Mouse (Mus musculus): ENCODE data around the gene Coro1b. TPM values are rescaled to one million over a fixed set of nuclear protein-coding genes. Genes with fewer than 3 reads are reported as not detected.
"Not testable (repeated sequence)": the region's sequence is repeated elsewhere in the genome, so short reads cannot be mapped to it uniquely, and the experiment has no call there.

Coro1b gene
- polyA plus RNA-seq, 1 experiment from 2014 or later, result 148 TPM

DNA sequence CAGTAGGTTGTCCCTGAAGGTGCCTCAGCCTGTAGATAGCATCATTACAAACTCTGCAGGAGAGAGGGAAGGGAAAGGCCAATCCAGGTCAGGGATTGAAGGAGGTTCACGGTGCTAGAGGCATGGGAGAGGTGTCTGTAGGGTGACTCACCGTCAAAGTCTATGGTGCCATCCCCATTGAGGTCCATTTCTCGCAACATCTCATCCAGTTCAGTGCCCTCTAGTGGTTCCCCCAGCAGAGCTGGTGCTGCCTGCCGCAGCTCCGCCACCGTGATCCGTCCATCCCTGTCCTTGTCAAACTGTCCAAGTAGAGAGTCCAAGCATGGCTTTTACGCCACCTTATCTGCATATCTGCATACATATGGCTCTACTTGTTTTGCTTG lies 12.5 kb upstream of the Coro1b start:
- not testable (repeated sequence) for H3K9me3 ChIP-seq (ENCODE audit: low read depth, low read length); H3K4me3 ChIP-seq (ENCODE audit: low read depth, low read length); H3K4me1 ChIP-seq (ENCODE audit: insufficient read depth); H3K27me3 ChIP-seq (ENCODE audit: insufficient read depth, low read length); ATAC-seq (ENCODE audit: insufficient read depth); H3K9ac ChIP-seq; H3K4me2 ChIP-seq; DNase-seq; H3K27ac ChIP-seq (ENCODE audit: low read depth)
- H3K36me3 ChIP-seq (ENCODE audit: insufficient read depth), result peaks cover 25% of the 10 kb centered on the region
- TF ChIP-seq CTCF (IDR thresholded peaks at IDR 0.05; ENCODE audit: low read depth), result peak; percentile 60
- WGBS, result 12% methylated on average over 8 of the region's 8 CpGs

DNA sequence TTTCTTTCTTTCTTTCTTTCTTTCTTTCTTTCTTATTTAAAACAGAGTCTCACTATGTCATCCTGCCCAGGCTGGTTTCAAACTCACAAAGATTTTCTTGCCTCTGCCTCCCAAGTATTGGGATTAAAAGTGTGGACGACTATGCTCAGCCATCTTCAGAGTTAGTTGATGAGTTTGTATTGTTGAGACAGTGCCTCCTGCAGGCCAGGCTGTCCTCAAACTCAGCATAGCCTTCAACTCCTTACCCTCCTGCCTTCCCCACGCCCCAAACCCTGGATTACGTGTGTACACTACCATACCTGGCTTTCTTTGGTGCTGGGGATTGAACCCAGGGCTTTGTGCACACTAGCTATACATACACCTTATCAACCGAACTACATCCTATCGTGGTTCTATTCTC lies 12.0 kb upstream of the Coro1b start:
- Histone ChIP-seq H3K4me3 (ENCODE audit: low read depth, low read length) (no peak overlapping the region), H3K9ac (no peak overlapping the region), H3K27me3 (ENCODE audit: insufficient read depth, low read length) (no peaks in the 10 kb centered on the region), H3K4me2 (no peak overlapping the region), H3K27ac (ENCODE audit: low read depth) (no peak overlapping the region), H3K4me1 (ENCODE audit: insufficient read depth) (no peaks in the 10 kb centered on the region), H3K9me3 (ENCODE audit: low read depth, low read length) (no peaks in the 10 kb centered on the region), H3K36me3 (ENCODE audit: insufficient read depth) (peaks cover 19% of the 10 kb centered on the region)
- no peak for DNase-seq
- no peak for ATAC-seq (ENCODE audit: insufficient read depth)
- WGBS, result 79% methylated on average over 5 of the region's 5 CpGs
- no peak for TF ChIP-seq CTCF (IDR thresholded peaks at IDR 0.05; ENCODE audit: low read depth)

DNA sequence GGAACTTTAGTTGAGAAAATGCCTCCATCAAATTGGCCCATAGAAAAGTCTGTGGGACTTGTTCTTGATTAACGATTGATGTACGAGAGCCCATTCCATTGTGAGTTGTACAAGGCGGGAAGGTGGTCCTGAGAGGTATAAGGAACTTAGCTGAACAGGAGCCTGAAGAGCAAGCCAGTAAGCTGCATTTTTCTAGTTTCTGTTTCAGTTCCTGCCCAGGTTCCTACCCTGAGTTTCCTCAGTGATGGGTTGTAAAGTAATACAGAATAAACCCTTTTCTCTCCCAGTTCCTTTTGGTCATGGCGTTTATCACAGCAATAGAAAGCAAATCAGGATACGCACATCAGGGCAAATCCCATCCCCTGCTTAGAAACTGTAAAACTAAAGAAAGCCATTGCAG lies 10.5 kb upstream of the Coro1b start:
- Histone ChIP-seq H3K36me3 (ENCODE audit: insufficient read depth) (peaks cover 5% of the 10 kb centered on the region), H3K9me3 (ENCODE audit: low read depth, low read length) (no peaks in the 10 kb centered on the region), H3K4me1 (ENCODE audit: insufficient read depth) (no peaks in the 10 kb centered on the region), H3K27me3 (ENCODE audit: insufficient read depth, low read length) (no peaks in the 10 kb centered on the region), H3K4me2 (no peak overlapping the region), H3K4me3 (ENCODE audit: low read depth, low read length) (no peak overlapping the region), H3K9ac (no peak overlapping the region), H3K27ac (ENCODE audit: low read depth) (no peak overlapping the region)
- WGBS, result 80% methylated on average over 5 of the region's 5 CpGs
- no peak for DNase-seq
- no peak for TF ChIP-seq CTCF (IDR thresholded peaks at IDR 0.05; ENCODE audit: low read depth)
- ATAC-seq (ENCODE audit: insufficient read depth), result no peak

DNA sequence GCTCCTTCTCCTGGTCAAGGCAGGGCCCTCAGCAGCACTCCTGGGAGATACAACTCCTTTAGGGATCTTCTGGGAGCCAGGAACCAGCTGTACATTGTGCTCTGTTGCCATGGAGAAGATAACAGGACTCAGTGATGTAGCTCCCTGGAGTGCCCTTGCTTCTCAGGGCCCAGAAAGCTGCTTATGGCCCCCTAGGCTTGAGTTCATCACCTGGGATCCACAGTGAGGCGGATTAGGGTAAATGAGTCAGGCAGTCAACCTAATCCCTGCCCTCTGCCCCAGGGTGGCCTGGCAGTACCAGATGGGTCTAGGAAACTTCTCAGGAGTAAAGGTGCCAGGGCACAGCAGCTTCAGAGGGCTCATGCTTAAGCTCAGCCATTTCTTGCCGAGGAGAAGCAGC lies 9.0 kb upstream of the Coro1b start, which contains the start of gene Gpr152:
Gpr152 (plus strand) TSS at position 342 of the 400 bp plus-strand sequence.
- WGBS, result 69% methylated on average over 2 of the region's 2 CpGs
- no peak for TF ChIP-seq CTCF (IDR thresholded peaks at IDR 0.05; ENCODE audit: low read depth)
- Histone ChIP-seq H3K9ac (no peak within 1 kb of the TSS), H3K27me3 (ENCODE audit: insufficient read depth, low read length) (no peaks in the 10 kb centered on the region), H3K4me1 (ENCODE audit: insufficient read depth) (no peaks in the 10 kb centered on the region), H3K9me3 (ENCODE audit: low read depth, low read length) (no peaks in the 10 kb centered on the region), H3K4me2 (no peak within 1 kb of the TSS), H3K4me3 (ENCODE audit: low read depth, low read length) (no peak within 1 kb of the TSS), H3K27ac (ENCODE audit: low read depth) (no peak within 1 kb of the TSS), H3K36me3 (ENCODE audit: insufficient read depth) (no peaks in the 10 kb centered on the region)
- ATAC-seq (ENCODE audit: insufficient read depth) (no peak), DNase-seq (no peak)

GRCm38 (mm10) chr19:4140147-4140546 lies 8.3 kb upstream of the Coro1b start:
- ATAC-seq (ENCODE audit: insufficient read depth), result no peak
- H3K4me1 ChIP-seq (ENCODE audit: insufficient read depth), result no peaks in the 10 kb centered on the region
- no peak overlapping the region for H3K9ac ChIP-seq
- H3K4me2 ChIP-seq, result no peak overlapping the region
- no peaks in the 10 kb centered on the region for H3K9me3 ChIP-seq (ENCODE audit: low read depth, low read length)
- no peak overlapping the region for H3K27ac ChIP-seq (ENCODE audit: low read depth)
- WGBS, result 74% methylated on average over 6 of the region's 6 CpGs
- TF ChIP-seq CTCF (IDR thresholded peaks at IDR 0.05; ENCODE audit: low read depth), result no peak
- no peaks in the 10 kb centered on the region for H3K36me3 ChIP-seq (ENCODE audit: insufficient read depth)
- DNase-seq, result no peak
- H3K27me3 ChIP-seq (ENCODE audit: insufficient read depth, low read length), result no peaks in the 10 kb centered on the region
- no peak overlapping the region for H3K4me3 ChIP-seq (ENCODE audit: low read depth, low read length)

DNA sequence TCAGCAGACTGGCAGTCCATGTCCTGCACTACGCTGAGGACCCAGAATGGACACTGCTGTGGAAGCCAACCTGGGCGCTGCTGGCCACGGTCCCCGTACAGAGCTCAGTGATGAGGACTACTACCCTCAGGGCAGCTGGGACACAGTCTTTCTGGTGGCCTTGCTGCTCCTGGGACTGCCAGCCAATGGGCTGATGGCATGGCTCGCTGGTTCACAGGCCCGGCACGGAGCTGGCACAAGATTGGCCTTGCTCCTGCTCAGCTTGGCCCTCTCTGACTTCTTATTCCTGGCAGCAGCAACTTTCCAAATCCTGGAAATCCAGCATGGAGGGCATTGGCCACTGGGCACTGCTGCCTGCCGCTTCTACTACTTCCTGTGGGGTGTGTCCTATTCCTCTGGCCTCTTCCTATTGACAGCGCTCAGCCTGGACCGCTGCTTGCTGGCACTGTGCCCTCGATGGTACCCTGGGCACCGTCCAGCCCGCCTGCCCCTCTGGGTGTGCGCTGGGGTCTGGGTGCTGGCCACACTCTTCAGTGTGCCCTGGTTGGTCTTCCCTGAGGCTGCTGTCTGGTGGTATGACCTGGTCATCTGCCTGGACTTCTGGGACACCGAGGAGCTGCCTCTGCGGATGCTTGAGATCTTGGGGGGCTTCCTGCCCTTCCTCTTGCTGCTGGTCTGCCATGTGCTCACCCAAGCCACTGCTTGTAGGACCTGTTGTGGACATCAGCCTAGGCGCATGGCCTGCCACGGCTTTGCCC lies 5.8 kb upstream of the Coro1b start:
- Histone ChIP-seq H3K27ac (ENCODE audit: low read depth) (no peak overlapping the region), H3K4me2 (no peak overlapping the region), H3K36me3 (ENCODE audit: insufficient read depth) (no peaks in the 10 kb centered on the region), H3K9ac (no peak overlapping the region), H3K9me3 (ENCODE audit: low read depth, low read length) (no peaks in the 10 kb centered on the region), H3K4me1 (ENCODE audit: insufficient read depth) (no peaks in the 10 kb centered on the region), H3K27me3 (ENCODE audit: insufficient read depth, low read length) (no peaks in the 10 kb centered on the region), H3K4me3 (ENCODE audit: low read depth, low read length) (no peak overlapping the region)
- 83% methylated on average over 18 of the region's 18 CpGs for WGBS
- ATAC-seq (ENCODE audit: insufficient read depth) (no peak), DNase-seq (no peak)
- TF ChIP-seq CTCF (IDR thresholded peaks at IDR 0.05; ENCODE audit: low read depth), result no peak

DNA sequence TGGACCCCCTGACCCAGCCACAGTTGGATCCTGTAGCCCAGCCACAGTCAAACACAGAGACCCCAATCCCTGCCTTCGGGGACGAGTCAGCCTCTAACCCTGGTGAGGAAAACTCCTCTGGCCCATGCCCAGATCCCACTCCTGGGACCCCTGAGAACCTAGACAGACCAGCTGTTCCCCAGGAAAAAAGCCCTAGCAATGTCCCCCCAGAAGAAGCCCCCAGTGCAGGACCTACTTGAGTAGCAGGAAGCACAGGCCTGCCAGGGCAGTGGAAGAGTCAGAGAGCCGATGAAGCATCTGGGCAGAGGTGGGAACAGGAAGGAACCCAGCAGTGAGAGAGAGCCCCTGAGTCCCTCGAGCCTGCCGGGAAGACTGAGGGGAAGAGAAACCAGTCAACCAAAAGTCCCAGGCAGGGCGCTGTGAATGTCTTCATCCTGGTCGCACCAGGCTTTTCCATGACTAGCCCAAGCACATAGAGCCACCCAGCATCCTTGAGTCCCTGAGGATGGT lies 4.6 kb upstream of the Coro1b start, which contains the start of gene Cabp4:
Cabp4 (minus strand) TSS at position 275 of the 510 bp plus-strand sequence.
- 71% methylated on average over 7 of the region's 7 CpGs for WGBS
- ATAC-seq (ENCODE audit: insufficient read depth), result no peak
- H3K27me3 ChIP-seq (ENCODE audit: insufficient read depth, low read length), result no peaks in the 10 kb centered on the region
- no peak for DNase-seq
- H3K4me3 ChIP-seq (ENCODE audit: low read depth, low read length), result no peak within 1 kb of the TSS
- H3K4me2 ChIP-seq, result no peak within 1 kb of the TSS
- no peaks in the 10 kb centered on the region for H3K9me3 ChIP-seq (ENCODE audit: low read depth, low read length)
- no peak within 1 kb of the TSS for H3K27ac ChIP-seq (ENCODE audit: low read depth)
- no peak within 1 kb of the TSS; the same call in 1 of the 2 replicates for H3K9ac ChIP-seq
- no peaks in the 10 kb centered on the region for H3K36me3 ChIP-seq (ENCODE audit: insufficient read depth)
- TF ChIP-seq CTCF (IDR thresholded peaks at IDR 0.05; ENCODE audit: low read depth), result no peak
- H3K4me1 ChIP-seq (ENCODE audit: insufficient read depth), result no peaks in the 10 kb centered on the region

All from lung, embryonic 14.5 days (tissue).